Mouse (Mus musculus): ENCODE data around the gene Kbtbd4. TPM values are rescaled to one million over a fixed set of nuclear protein-coding genes. Genes with fewer than 3 reads are reported as not detected.

Kbtbd4 gene
- polyA plus RNA-seq, 1 experiment from 2014 or later: 30.8 TPM

DNA sequence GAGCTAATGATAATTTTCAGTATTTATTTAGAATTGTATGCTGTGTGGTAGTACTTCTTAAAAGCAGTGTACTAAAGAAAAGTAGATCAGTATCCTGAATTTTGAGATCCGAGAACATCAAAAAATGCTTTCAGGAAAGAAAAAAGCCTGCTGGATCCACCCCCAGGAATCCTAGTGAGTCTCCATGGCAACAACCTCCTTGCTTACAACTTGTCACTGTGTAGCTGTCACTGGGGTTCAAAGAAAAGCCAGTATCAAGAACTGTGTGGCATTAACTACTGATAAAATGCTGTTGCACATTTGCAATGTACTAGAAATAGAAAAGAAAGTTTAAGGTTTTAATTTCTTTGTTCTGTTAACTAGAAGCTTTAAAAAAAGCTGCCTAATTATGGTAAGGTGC is 51.5 kb downstream of the Kbtbd4 start:
- DNase-seq (ENCODE audit: low spot score): no peak

DNA sequence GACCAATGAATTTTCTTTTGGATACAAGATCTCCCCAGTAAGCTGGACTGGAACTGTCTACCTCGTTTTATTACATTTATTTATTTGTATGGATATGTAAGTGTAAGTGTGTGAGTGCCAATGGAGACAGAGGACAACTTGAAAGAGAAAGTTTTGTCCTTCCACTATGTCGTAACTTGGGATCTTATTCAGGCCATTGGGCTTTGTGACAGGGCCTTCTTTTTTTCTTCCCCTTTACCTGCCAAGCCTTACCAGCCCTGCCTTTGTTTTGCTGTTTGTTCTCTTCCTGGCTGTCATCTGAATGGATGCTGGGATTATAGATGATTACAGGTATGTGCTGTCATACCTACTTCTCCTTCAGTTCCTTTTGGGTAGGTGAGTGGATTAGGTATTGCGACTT is 54.3 kb downstream of the Kbtbd4 start:
- no peak for DNase-seq (ENCODE audit: low spot score)

DNA sequence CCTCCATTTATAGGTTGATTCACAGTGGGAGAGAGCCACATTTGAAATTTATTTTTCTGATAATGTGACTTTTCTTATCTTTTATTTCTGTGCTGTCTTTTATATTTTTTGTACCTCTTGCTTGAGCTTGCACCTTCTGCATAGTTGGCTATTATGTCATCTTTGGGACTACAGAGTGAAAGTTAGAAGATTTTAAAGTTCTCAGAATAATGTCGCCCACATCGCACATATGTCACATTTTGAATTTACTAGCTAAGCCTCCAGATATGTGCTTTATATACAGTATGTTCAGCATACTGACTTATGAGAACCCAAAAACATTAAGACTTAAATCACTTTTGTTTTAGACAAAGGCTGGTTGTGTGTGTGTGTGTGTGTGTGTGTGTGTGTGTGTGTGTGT is 55.5 kb downstream of the Kbtbd4 start:
- no peak for DNase-seq (ENCODE audit: low spot score)

Other genes with a start within 250 kb of the Kbtbd4 start
- gene Nup160, start 227.5 kb upstream of the Kbtbd4 start, polyA plus RNA-seq (2015; fragmentation: Nextera tagmentation; extraction: Ambion mirVana): 31.2 and 31.8 TPM in 2 replicates
- gene Fnbp4, start 159.4 kb upstream of the Kbtbd4 start, polyA plus RNA-seq (2015; fragmentation: Nextera tagmentation; extraction: Ambion mirVana): 58.6 and 82.8 TPM in 2 replicates
- gene Agbl2, start 122.0 kb upstream of the Kbtbd4 start, polyA plus RNA-seq (2015; fragmentation: Nextera tagmentation; extraction: Ambion mirVana): 0.19 and 0.26 TPM in 2 replicates
- 140 and 150 TPM in 2 replicates for gene Mtch2, start 57.6 kb upstream of the Kbtbd4 start, polyA plus RNA-seq (2015; fragmentation: Nextera tagmentation; extraction: Ambion mirVana)
- gene C1qtnf4, start 18.9 kb upstream of the Kbtbd4 start, polyA plus RNA-seq (2015; fragmentation: Nextera tagmentation; extraction: Ambion mirVana): 4.4 and 4.5 TPM in 2 replicates
- gene Ndufs3, start 87 bp downstream of the Kbtbd4 start, polyA plus RNA-seq (2015; fragmentation: Nextera tagmentation; extraction: Ambion mirVana): 224 and 230 TPM in 2 replicates
- gene Celf1, start 35.6 kb downstream of the Kbtbd4 start, polyA plus RNA-seq (2015; fragmentation: Nextera tagmentation; extraction: Ambion mirVana): 54.9 and 65.4 TPM in 2 replicates
- gene Rapsn, start 130.9 kb downstream of the Kbtbd4 start, polyA plus RNA-seq (2015; fragmentation: Nextera tagmentation; extraction: Ambion mirVana): 8.3 TPM in 2 replicates
- gene Psmc3, start 149.3 kb downstream of the Kbtbd4 start, polyA plus RNA-seq (2015; fragmentation: Nextera tagmentation; extraction: Ambion mirVana): 302 and 307 TPM in 2 replicates
- 15.1 and 16.4 TPM in 2 replicates for gene Slc39a13, start 165.7 kb downstream of the Kbtbd4 start, polyA plus RNA-seq (2015; fragmentation: Nextera tagmentation; extraction: Ambion mirVana)
- 13.8 and 14.0 TPM in 2 replicates for gene Spi1, start 177.7 kb downstream of the Kbtbd4 start, polyA plus RNA-seq (2015; fragmentation: Nextera tagmentation; extraction: Ambion mirVana)
- 0.18 and 0.36 TPM in 2 replicates for gene Mybpc3, start 213.4 kb downstream of the Kbtbd4 start, polyA plus RNA-seq (2015; fragmentation: Nextera tagmentation; extraction: Ambion mirVana)